Mouse (Mus musculus) neutrophil, adult 65 days (primary cell): ENCODE measurements around the gene Htatsf1. TPM values are rescaled to one million over a fixed set of nuclear protein-coding genes. Genes with fewer than 3 reads are reported as not detected.

Experiments used
- total RNA-seq: library from RNA; stranded (reverse); gene quantifications from 2 replicates; pipeline ENCODE4 v1.2.4, GENCODE M21; 2023

Gene Htatsf1
- 14.9 and 19.6 TPM in 2 replicates for total RNA-seq

GRCm38 (mm10) chrX:57053174-57053992 lies at the start of gene Htatsf1:
Gene Htatsf1 (plus strand): TSS chrX:57053583.

GRCm38 (mm10) chrX:57042774-57043173 lies 10.6 kb upstream of the Htatsf1 start, which contains the start of gene Brs3:
Gene Brs3 (plus strand): TSS chrX:57043074.

DNA sequence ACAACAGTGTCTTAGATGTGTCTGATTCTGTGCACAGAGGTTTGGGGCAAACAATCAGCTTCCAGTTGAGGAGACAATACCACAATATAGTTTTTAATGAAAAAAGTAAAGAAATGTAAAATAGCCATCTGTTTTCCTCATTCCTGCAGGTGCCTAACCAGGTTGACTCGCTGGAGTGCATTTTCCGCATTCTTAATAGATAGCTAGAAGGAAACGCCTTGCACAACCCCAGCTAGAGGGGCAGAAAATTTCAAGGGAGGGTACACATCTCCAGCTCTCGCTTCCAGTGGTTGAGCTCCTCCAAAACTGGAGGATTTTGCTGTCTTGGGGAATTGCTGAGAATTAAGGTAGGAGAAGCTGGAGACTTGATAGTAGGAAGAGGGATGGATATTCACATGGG lies 34.4 kb downstream of the Htatsf1 start, which contains the start of gene Vgll1:
Gene Vgll1 (plus strand): TSS at position 301 of the 400 bp plus-strand sequence.

Other genes with a start within 250 kb of the Htatsf1 start
- 0.95 and 1.1 TPM in 2 replicates for gene Map7d3, start 231.3 kb upstream of the Htatsf1 start, total RNA-seq
- not detected in 2 replicates for gene Adgrg4, start 183.4 kb upstream of the Htatsf1 start, total RNA-seq
- gene Brs3, start 10.5 kb upstream of the Htatsf1 start, total RNA-seq, result not detected in 2 replicates
- gene Vgll1, start 34.5 kb downstream of the Htatsf1 start, total RNA-seq, result not detected in 2 replicates
- gene Cd40lg, start 158.6 kb downstream of the Htatsf1 start, total RNA-seq, result not detected in 2 replicates